Mouse (Mus musculus): ENCODE data around the gene Prr7.

The Prr7 gene

DNA sequence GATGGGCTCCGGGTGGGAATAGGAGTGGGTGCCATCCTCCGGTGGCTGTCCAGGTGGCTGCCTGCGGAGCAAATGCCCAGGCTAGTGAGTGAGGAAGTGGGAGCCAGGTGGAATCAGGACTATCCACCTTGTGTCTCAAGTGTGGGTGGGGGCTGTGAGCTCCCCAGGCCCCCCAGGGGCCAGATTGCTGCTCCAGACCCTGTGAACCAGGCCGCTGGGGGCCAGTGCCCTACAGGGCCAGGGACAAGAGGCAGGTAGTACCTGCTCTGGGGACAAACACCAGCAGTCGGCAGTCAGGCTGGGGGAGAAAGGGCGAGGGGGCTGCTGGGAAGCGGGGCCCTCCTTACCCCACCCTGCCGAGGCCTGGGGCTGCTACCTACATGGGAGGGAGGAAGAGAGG, 12.2 kb downstream of the Prr7 start:
- no peak for DNase-seq (ENCODE audit: low read depth, low spot score)

DNA sequence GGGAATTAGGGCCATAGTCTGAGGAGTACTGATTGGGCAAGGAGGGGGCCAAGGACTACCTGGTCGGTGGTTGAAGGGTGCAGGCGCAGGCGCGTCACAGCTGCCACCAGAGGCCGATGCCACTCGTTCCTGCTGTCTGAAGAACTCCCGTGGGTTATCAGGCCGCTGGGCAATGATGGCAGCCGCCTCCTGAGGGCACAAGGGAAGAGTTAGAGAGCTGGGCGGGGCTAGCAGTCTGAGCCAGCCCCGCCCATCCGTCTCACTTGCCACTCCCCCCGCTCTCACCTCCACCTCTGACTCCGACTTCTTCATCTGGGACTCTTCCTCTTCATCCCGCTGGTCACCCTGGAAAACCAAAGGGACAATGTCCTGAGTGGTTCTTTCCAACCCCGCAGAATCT, 13.4 kb downstream of the Prr7 start:
- DNase-seq (ENCODE audit: low read depth, low spot score), result no peak

DNA sequence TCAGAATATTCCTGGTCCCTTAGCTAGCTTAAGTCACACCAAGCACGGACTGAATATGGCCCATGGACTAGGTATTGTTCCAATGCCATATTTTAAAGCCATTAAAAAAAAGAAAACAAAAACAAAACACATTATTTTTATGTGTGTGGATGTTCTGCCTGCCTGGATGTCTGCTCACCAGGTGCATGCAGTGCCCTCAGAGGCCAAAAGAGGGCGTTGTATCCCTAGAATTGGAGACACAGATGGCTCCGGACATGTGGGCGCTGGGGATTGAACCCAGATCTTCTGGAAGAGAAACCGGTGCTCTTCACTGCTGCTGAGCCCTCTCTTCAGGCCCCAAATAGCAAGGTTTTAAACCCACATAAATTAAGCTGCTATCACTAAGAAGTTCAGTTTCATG, 14.0 kb downstream of the Prr7 start:
- no peak for DNase-seq (ENCODE audit: low read depth, low spot score)

DNA sequence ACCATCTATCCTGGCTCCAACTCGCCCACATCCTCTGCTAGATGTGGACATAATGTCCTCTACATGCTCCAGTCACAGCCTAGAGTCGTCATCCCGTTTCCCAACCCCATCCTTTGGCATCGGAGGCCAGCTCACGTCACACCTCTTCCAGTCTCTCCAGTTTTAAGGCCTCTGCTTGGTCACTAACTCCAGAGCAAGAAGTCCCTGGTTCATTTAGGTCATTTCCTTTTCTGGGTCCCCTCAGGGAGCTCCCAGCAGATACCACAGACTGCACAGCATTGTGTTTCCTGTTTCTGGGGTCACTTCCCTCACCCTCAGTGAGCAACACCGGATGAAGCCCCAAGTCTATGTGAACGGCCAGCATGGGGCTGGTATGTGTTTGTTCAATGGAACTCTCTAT, 14.9 kb downstream of the Prr7 start:
- DNase-seq (ENCODE audit: low read depth, low spot score), result no peak

GRCm38 (mm10) chr13:55479929-55480328, 15.9 kb downstream of the Prr7 start:
- no peak for DNase-seq (ENCODE audit: low read depth, low spot score)

DNA sequence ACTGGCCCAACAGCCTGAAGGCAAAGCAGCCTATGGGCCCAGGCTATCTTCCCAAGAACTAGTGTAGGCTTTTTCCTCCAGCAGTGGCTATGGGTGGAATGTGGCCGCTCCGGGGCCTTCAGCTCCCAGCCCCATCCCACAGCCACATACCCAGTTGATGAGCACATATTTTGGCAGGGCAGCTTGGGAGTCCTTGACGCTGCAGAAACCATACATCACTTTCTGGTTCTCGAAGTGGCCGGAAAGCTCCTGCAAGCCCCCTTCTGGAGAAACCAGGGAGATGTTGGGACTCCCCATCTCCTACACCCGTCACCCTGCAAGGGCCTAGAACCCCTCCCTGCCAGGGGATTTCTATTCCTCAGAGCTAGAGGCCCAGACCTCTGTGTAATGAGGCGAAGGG, 18.5 kb downstream of the Prr7 start:
- no peak for DNase-seq (ENCODE audit: low read depth, low spot score)

- no peak for DNase-seq (ENCODE audit: low read depth, low spot score)
Measured at GRCm38 (mm10) chr13:55483071-55483470, 19.0 kb downstream of the Prr7 start.

DNA sequence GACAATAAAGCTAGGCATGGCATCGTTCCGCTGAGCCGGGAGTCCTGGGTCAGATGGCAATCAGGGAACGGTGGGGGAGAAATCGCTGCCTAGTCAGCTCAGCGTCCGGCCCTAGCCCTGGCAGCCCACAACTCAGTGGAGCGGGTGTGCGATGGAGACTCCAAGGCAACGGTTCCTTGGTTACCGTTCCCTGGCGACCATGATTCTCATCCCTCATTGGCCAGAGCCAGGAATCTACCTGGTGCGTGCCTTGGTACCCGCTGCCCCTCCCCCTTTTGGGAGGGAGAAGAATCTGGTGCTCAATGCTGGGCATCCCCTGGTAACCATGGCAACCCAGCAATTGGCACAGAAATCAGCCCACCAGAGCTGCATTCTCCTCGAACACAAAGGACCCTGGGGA, 19.5 kb downstream of the Prr7 start:
- no peak for DNase-seq (ENCODE audit: low read depth, low spot score)

- DNase-seq (ENCODE audit: low read depth, low spot score), result no peak
Measured at GRCm38 (mm10) chr13:55484520-55485088, 20.5 kb downstream of the Prr7 start.

DNA sequence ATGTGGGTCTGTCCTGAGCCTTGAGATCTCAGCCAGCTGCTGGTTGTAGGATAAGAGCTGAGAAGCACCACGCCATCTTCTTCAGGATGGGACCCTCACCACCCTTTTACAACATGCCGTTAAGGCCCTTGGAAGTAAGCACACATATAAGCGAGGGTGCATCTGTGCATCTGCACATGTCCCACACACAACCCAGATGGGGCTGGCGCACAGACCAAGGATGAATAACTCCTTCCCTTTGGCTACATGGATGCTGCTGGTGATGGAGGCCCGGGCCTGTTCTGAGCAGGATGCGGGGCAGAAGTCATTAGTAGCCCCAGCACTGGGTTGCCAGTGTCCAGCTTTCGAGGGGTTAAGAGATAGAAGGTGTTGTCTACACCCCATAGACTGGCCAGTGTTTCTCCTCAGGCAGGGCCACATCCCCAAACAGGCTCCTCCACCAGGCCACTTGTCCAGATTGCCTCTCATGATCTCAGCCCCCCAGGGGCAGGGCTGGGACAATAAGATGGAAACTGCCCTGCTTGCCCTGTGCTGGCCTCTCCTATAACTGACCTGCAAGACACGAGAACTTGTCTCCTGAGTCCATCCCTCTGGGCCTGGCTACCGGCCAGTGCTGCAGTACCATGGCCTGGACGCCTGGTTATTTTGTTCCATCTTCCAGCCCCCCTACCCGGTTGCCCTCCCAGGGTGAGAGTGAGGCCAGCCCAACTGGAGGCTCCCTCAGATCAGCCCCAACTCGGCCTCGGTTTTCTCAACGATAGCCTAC, 22.1 kb downstream of the Prr7 start:
- DNase-seq (ENCODE audit: low read depth, low spot score), result no peak

- no peak for DNase-seq (ENCODE audit: low read depth, low spot score)
Measured at GRCm38 (mm10) chr13:55486916-55487577, 23.0 kb downstream of the Prr7 start.

GRCm38 (mm10) chr13:55487578-55488498, 23.8 kb downstream of the Prr7 start, which contains the start of gene Dbn1:
TSS of gene Dbn1 (minus strand) at chr13:55488111.
- DNase-seq (ENCODE audit: low read depth, low spot score), result no peak

DNA sequence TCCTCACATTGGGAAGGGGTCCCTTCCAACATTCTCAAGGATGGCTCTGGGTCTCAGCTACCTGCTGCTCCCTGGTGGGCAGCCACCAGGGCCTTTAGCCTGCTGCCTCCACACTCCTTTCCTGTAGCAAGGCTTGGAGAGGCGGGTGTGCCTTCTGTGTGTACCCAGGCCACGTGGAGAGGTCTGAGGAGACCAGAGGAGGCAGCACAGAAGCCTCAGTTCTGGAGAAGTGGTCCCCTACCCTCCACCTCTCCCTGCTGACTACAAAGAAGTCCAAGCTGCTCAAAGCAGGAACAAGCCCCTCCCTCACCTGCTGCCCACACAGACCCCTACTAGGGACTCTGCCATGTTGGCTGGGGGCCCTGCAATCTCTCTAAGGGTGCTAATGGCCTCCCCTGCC, 30.2 kb downstream of the Prr7 start:
- no peak for DNase-seq (ENCODE audit: low read depth, low spot score)

DNA sequence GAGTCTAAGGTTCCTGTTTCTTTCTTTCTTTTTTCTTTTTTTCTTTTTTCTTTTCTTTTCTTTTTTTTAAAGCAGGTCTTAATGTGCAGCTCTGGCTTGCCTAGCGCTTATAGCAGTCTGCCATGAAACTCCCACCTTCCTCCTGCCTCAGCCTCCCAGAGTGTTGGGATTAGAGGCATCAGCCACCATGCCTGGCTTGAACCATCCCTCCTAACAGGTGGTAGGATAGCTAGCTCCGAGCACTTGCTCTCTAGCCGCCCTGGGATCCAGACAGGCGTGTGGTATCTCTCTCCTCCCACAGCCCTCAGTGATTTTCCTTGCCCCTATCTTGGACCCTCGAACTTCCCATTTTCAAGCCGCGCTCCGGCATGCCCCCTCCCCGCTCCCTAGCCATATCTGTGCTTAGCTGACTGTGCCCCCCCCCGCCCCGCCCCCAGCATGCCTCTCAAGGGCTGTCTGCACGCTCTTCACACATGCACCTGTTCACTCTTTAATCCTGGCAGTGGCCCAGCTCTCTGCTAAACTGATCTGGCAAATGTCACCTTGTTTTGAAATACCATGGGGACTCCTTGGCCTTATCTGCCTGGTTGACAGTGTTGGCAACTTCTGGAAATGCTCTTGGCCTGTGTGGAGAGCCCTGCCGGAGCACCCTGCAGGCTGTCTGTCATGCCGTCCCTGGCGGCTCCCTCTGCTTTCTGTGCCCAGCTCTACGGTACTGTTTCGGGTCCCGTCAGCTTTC, 31.0 kb downstream of the Prr7 start:
- no peak for DNase-seq (ENCODE audit: low read depth, low spot score)

DNA sequence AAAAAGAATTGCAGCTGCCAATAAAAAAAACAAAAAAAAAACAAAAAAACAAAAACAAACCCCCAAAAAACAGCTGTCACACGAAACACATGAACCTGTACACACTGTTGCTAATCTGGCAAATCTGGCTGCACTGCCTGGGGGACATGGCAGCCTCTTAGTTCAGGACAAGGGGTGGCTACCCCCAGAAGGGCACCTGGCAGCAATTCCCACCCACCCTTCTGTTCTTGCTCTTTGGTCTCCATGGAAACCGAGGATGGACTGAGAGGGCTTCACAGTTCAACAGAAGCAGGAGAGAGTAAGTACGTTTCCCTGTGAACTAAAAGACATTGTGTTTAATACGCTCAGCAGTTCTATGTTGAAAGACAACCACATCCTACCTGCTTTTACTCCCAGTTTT, 31.6 kb downstream of the Prr7 start:
- DNase-seq (ENCODE audit: low read depth, low spot score), result no peak

GRCm38 (mm10) chr13:55496661-55497060, 32.6 kb downstream of the Prr7 start:
- DNase-seq (ENCODE audit: low read depth, low spot score), result no peak

- no peak for DNase-seq (ENCODE audit: low read depth, low spot score)
Measured at GRCm38 (mm10) chr13:55498906-55499305, 34.8 kb downstream of the Prr7 start.

DNA sequence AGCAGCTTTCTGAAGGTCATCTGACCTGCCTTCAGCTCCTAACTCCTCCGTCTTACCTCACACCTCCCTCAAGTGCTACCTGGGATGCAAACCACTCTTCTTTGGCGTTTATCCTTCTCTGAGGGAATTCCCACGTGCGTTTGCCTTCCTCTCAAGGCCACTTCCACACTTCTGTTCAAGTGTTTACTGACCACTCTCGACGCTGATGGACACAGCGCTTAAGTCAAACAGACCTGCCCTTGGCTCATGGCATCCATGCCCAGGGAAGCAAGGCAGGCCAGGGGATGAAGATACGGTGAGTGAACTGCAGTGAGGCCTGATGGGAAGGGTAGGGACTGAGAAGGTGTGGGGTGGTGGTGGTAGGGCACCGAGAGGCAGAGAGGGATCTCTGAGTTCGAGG, 36.5 kb downstream of the Prr7 start:
- DNase-seq (ENCODE audit: low read depth, low spot score), result no peak

DNA sequence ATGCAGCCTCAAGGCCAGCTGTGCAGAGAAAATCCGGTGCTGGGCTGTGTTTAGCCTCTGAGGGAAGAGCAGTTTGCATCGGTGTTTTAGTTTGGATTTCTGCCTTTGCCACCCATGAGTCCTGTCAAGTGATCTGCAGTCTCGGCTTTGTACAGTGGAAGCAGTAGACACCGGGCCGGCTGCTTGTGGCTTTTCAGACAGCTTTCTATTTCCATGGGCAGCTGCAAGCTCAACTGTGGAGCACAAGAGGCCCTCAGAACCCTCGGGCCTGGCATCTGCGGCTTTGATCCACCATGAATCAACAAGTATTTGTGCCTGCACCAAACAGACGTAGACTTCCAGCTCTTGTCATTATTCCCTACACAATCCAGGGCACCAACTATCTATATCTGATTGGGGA, 38.3 kb downstream of the Prr7 start:
- DNase-seq (ENCODE audit: low read depth, low spot score), result no peak

- DNase-seq (ENCODE audit: low read depth, low spot score), result no peak
Measured at GRCm38 (mm10) chr13:55504390-55504789, 40.3 kb downstream of the Prr7 start.

DNA sequence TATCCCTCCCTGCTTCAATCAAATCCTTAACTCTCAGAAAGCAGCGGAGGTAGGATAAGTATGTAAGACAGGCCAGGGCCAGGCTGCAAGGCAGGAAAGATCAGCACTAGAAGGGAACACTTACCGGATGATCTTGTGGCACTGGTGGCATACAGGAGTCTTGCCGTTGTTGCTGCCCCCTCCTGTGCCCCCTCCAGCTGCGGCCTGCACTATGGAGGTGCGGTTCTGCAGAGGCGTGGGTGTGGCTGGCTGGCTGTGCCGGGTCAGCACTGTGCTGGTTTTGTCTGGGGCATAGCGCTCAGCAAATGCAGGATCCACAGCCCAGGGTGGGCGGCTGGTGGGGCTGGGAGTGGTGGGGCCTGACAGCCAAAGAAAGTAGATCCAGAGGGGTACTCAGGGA, 41.7 kb downstream of the Prr7 start:
- DNase-seq (ENCODE audit: low read depth, low spot score), result no peak

All from c-Kit-negative CD71-positive TER-119-positive erythroid progenitor cells, embryonic 14.5 days (primary cell).